Mouse (Mus musculus) CH12.LX (cell line): Measurements from ENCODE around the gene Pbx1. TPM values are rescaled to one million over a fixed set of nuclear protein-coding genes. Genes with fewer than 3 reads are reported as not detected.

Experiments used
- DNase-seq: peaks from one replicate; pipeline ENCODE4 v3.0.0-alpha.2; 2013; ENCODE audit errors: extremely low read depth
- H3K27ac ChIP-seq: 2 replicates; pipeline ENCODE4 v1.5.1; 2012; ENCODE audit warnings: low read depth, mild to moderate bottlenecking, control low read depth, moderate library complexity; ENCODE audit not compliant: insufficient read depth
- H3K27me3 ChIP-seq: replicated peaks from 2 replicates; pipeline ENCODE3; 2012; ENCODE audit warnings: inconsistent platforms
- H3K36me3 ChIP-seq, 2 experiments: replicated peaks in 1 of 2; 2 replicates each; pipeline versions ENCODE3 to v1.6.1; 2012; ENCODE audit warnings: inconsistent platforms in 1 of 2, low read length in 1 of 2, mild to moderate bottlenecking in 1 of 2, mixed read lengths in 1 of 2, moderate library complexity in 1 of 2; ENCODE audit not compliant: control insufficient read depth in 1 of 2, insufficient read depth in 1 of 2
- H3K4me1 ChIP-seq, 2 experiments: 2 replicates each; pipeline ENCODE4 v1.6.1; 2012; ENCODE audit warnings: inconsistent platforms in 1 of 2, moderate library complexity in 1 of 2; ENCODE audit not compliant: insufficient read depth in 2 of 2, control insufficient read depth in 1 of 2
- H3K4me2 ChIP-seq: 2 replicates; pipeline ENCODE4 v1.6.1; 2012; ENCODE audit warnings: low read depth, mild to moderate bottlenecking, control low read depth; ENCODE audit not compliant: poor library complexity, insufficient read depth, severe bottlenecking
- H3K4me3 ChIP-seq, 3 experiments: fragments of 150-350 bp in 1 of 3; sonication (generic) in 1 of 3; replicated peaks in 1 of 3; 2 replicates each; pipeline versions ENCODE3 to v1.5.1; 2011 to 2012; ENCODE audit warnings: low read depth in 2 of 3, low read length in 2 of 3, mild to moderate bottlenecking in 2 of 3, moderate library complexity in 2 of 3, control low read depth in 1 of 3, improper control_type of control experiment in 1 of 3, inconsistent platforms in 1 of 3, mixed read lengths in 1 of 3; ENCODE audit not compliant: poor library complexity in 1 of 3
- H3K79me2 ChIP-seq: replicated peaks from 2 replicates; pipeline ENCODE4 v1.6.1; 2012; ENCODE audit warnings: mild to moderate bottlenecking, moderate library complexity; ENCODE audit not compliant: control insufficient read depth, poor library complexity, insufficient read depth, severe bottlenecking; ENCODE audit errors: extremely low read depth
- H3K9ac ChIP-seq: 2 replicates; pipeline ENCODE4 v1.6.1; 2012; ENCODE audit warnings: low read depth, mild to moderate bottlenecking, control low read depth, moderate library complexity; ENCODE audit not compliant: insufficient read depth
- H3K9me3 ChIP-seq: replicated peaks from 2 replicates; pipeline ENCODE3; 2012; ENCODE audit warnings: low read length, inconsistent platforms, mixed read lengths
- BHLHE40 ChIP-seq: IDR thresholded peaks from 2 replicates; pipeline ENCODE4 v1.6.1; 2011; ENCODE audit warnings: mild to moderate bottlenecking, low read depth, low read length, improper control_type of control experiment
- CHD1 ChIP-seq: IDR thresholded peaks from 2 replicates; pipeline ENCODE4 v1.6.1; 2012; ENCODE audit warnings: low read depth, low read length, improper control_type of control experiment, inconsistent platforms
- ELF1 ChIP-seq: IDR thresholded peaks from 2 replicates; pipeline ENCODE4 v1.6.1; 2014; ENCODE audit warnings: low read depth, mild to moderate bottlenecking, inconsistent platforms, low read length, improper control_type of control experiment
- EP300 ChIP-seq: IDR thresholded peaks from 2 replicates; pipeline ENCODE4 v1.6.1; 2011; ENCODE audit warnings: low read length, improper control_type of control experiment
- ETS1 ChIP-seq: conservative IDR thresholded peaks from 2 replicates; pipeline ENCODE4 v1.6.1; 2012; ENCODE audit warnings: low read depth, mild to moderate bottlenecking, inconsistent platforms, low read length, improper control_type of control experiment, moderate library complexity
- IRF4 ChIP-seq: IDR thresholded peaks from 2 replicates; pipeline ENCODE4 v1.6.1; 2014; ENCODE audit warnings: low read depth, mild to moderate bottlenecking, inconsistent platforms, low read length, improper control_type of control experiment
- JUN ChIP-seq: IDR thresholded peaks from 2 replicates; pipeline ENCODE4 v1.6.1; 2011; ENCODE audit warnings: low read depth, mild to moderate bottlenecking, low read length, improper control_type of control experiment, moderate library complexity; ENCODE audit not compliant: insufficient read depth
- JUND ChIP-seq: conservative IDR thresholded peaks from 2 replicates; pipeline ENCODE4 v1.6.1; 2011; ENCODE audit warnings: low read depth, low read length, improper control_type of control experiment
- KAT2A ChIP-seq: IDR thresholded peaks from 2 replicates; pipeline ENCODE4 v1.6.1; 2012; ENCODE audit warnings: low read length, improper control_type of control experiment, inconsistent platforms; ENCODE audit not compliant: insufficient replicate concordance
- MAFK ChIP-seq: IDR thresholded peaks from 2 replicates; pipeline ENCODE4 v1.6.1; 2011; ENCODE audit warnings: low read length, improper control_type of control experiment; ENCODE audit not compliant: insufficient replicate concordance
- MAX ChIP-seq: IDR thresholded peaks from 2 replicates; pipeline ENCODE4 v1.6.1; 2011; ENCODE audit warnings: low read length, improper control_type of control experiment
- MAZ ChIP-seq: IDR thresholded peaks from 2 replicates; pipeline ENCODE4 v1.6.1; 2012; ENCODE audit warnings: low read depth, mild to moderate bottlenecking, inconsistent platforms, low read length, improper control_type of control experiment, moderate library complexity
- MEF2A ChIP-seq: IDR thresholded peaks from 2 replicates; pipeline ENCODE4 v1.6.1; 2014; ENCODE audit warnings: low read depth, mild to moderate bottlenecking, inconsistent platforms, low read length, improper control_type of control experiment, borderline replicate concordance
- MXI1 ChIP-seq: IDR thresholded peaks from 2 replicates; pipeline ENCODE4 v1.6.1; 2011; ENCODE audit warnings: mild to moderate bottlenecking, low read depth, low read length, improper control_type of control experiment
- MYC ChIP-seq: IDR thresholded peaks from 2 replicates; pipeline ENCODE4 v1.6.1; 2011; ENCODE audit warnings: low read depth, mild to moderate bottlenecking, improper control_type of control experiment, low read length
- NELFE ChIP-seq: IDR thresholded peaks from 2 replicates; pipeline ENCODE4 v1.6.1; 2011; ENCODE audit warnings: low read depth, low read length, improper control_type of control experiment
- PAX5 ChIP-seq: IDR thresholded peaks from 2 replicates; pipeline ENCODE4 v1.6.1; 2012; ENCODE audit warnings: low read length, inconsistent platforms, mixed read lengths
- POLR2A ChIP-seq: IDR thresholded peaks from 2 replicates; pipeline ENCODE4 v1.6.1; 2011; ENCODE audit warnings: low read depth, mild to moderate bottlenecking, improper control_type of control experiment, low read length
- RAD21 ChIP-seq: IDR thresholded peaks from 2 replicates; pipeline ENCODE4 v1.6.1; 2011; ENCODE audit warnings: low read depth, mild to moderate bottlenecking, low read length, improper control_type of control experiment, moderate library complexity
- SMC3 ChIP-seq: IDR thresholded peaks from 2 replicates; pipeline ENCODE4 v1.6.1; 2011; ENCODE audit warnings: low read depth, low read length, improper control_type of control experiment
- TBP ChIP-seq: conservative IDR thresholded peaks from 2 replicates; pipeline ENCODE4 v1.6.1; 2011; ENCODE audit warnings: low read depth, low read length, improper control_type of control experiment
- TCF12 ChIP-seq: IDR thresholded peaks from 2 replicates; pipeline ENCODE4 v1.6.1; 2014; ENCODE audit warnings: low read depth, mild to moderate bottlenecking, inconsistent platforms, low read length, improper control_type of control experiment
- UBTF ChIP-seq: IDR thresholded peaks from 2 replicates; pipeline ENCODE4 v1.6.1; 2012; ENCODE audit warnings: low read depth, mild to moderate bottlenecking, inconsistent platforms, low read length, improper control_type of control experiment, moderate library complexity
- USF1 ChIP-seq: IDR thresholded peaks from 2 replicates; pipeline ENCODE4 v1.6.1; 2014; ENCODE audit warnings: low read depth, mild to moderate bottlenecking, inconsistent platforms, low read length, improper control_type of control experiment
- USF2 ChIP-seq: conservative IDR thresholded peaks from 2 replicates; pipeline ENCODE4 v1.6.1; 2011; ENCODE audit warnings: low read depth, low read length, improper control_type of control experiment
- ZC3H11A ChIP-seq: IDR thresholded peaks from 2 replicates; pipeline ENCODE4 v1.6.1; 2012; ENCODE audit warnings: low read depth, mild to moderate bottlenecking, inconsistent platforms, low read length, improper control_type of control experiment
- ZMIZ1 ChIP-seq: IDR thresholded peaks from 2 replicates; pipeline ENCODE4 v1.6.1; 2012; ENCODE audit warnings: low read depth, mild to moderate bottlenecking, inconsistent platforms, low read length, improper control_type of control experiment
- ZNF384 ChIP-seq: IDR thresholded peaks from 2 replicates; pipeline ENCODE4 v1.6.1; 2012; ENCODE audit warnings: low read depth, low read length, improper control_type of control experiment, inconsistent platforms
- dilution Hi-C: fragments of 300-500 bp; cut with MboI; formaldehyde crosslinking; loops from 2 replicates; pipeline ENCODE4 v1.14.3; 2020; ENCODE audit warnings: low sequenced_read_pairs; ENCODE audit not compliant: extremely low pct_unique_long_range_greater_than_20kb, extremely low pct_ligation_motif_present
- in situ Hi-C: fragments of 300-500 bp; cut with MboI; formaldehyde crosslinking; loops from 3 replicates; pipeline ENCODE4 v1.14.3; 2019; ENCODE audit warnings: low sequenced_read_pairs, low pct_ligation_motif_present, low pct_unique_long_range_greater_than_20kb, mixed read lengths
- polyA plus RNA-seq: library from polyadenylated mRNA; unstranded; fragments of >175 nt; gene quantifications from 2 replicates; pipeline ENCODE4 v1.2.1, GENCODE M21; 2012; ENCODE audit warnings: low read depth; ENCODE audit not compliant: insufficient read length
- total RNA-seq, 2 experiments: library from RNA; depleted of rRNA; stranded (reverse); fragments of 300-350 nt in 1 of 2; fragments of >200 nt in 1 of 2; gene quantifications; 2 replicates each; pipeline ENCODE4 v1.2.3; 2012 to 2014

The Pbx1 gene
- total and polyA plus RNA-seq, 3 experiments = not detected

- no peaks in the 10 kb centered on the region for H3K36me3 ChIP-seq
- dilution Hi-C loops = no loop called here
- H3K4me2 ChIP-seq = no peak overlapping the region
Observed at GRCm38 (mm10) chr1:168391617-168392499, 40.2 kb downstream of the Pbx1 start.

GRCm38 (mm10) chr1:168390748-168391147, 41.3 kb downstream of the Pbx1 start:
- H3K79me2 ChIP-seq = no peaks in the 10 kb centered on the region
- no peak for DNase-seq
- TF ChIP-seq CHD1 (no peak), MYC (no peak), PAX5 (no peak), MXI1 (no peak), MAZ (no peak), IRF4 (no peak), MAX (no peak), EP300 (no peak), ZC3H11A (no peak), ZNF384 (no peak), SMC3 (no peak), KAT2A (no peak), USF1 (no peak), ZMIZ1 (no peak), BHLHE40 (no peak), JUN (no peak), MEF2A (no peak), ELF1 (no peak), ETS1 (no peak)
- no peaks in the 10 kb centered on the region for H3K27me3 ChIP-seq
- no peak overlapping the region for H3K4me3 ChIP-seq
- dilution Hi-C loops (no loop called here), in situ Hi-C loops (no loop called here)
- H3K9me3 ChIP-seq = peaks cover 85% of the 10 kb centered on the region
- H3K4me1 ChIP-seq = no peaks in the 10 kb centered on the region
- no peaks in the 10 kb centered on the region for H3K36me3 ChIP-seq
- no peak overlapping the region for H3K4me2 ChIP-seq
- no peak overlapping the region for H3K27ac ChIP-seq
- no peak overlapping the region for H3K9ac ChIP-seq

More at GRCm38 (mm10) chr1:168391617-168392499, 40.2 kb downstream of the Pbx1 start:
- peaks cover 81% of the 10 kb centered on the region for H3K9me3 ChIP-seq
- H3K4me3 ChIP-seq = no peak overlapping the region
- DNase-seq = no peak
- H3K27me3 ChIP-seq = no peaks in the 10 kb centered on the region
- H3K27ac ChIP-seq = no peak overlapping the region
- H3K9ac ChIP-seq = no peak overlapping the region
- in situ Hi-C loops = no loop called here
- TF ChIP-seq ZC3H11A = no peak
- TF ChIP-seq MXI1 = no peak
- no peak for TF ChIP-seq JUN
- TF ChIP-seq TBP = no peak
- no peak for TF ChIP-seq JUND
- TF ChIP-seq ZNF384 = no peak
- TF ChIP-seq POLR2A = no peak
- TF ChIP-seq UBTF = no peak
- TF ChIP-seq NELFE = no peak
- TF ChIP-seq PAX5 = no peak
- no peak for TF ChIP-seq MAFK
- no peak for TF ChIP-seq IRF4
- TF ChIP-seq MAZ = no peak
- no peak for TF ChIP-seq TCF12
- TF ChIP-seq RAD21 = no peak
- no peak for TF ChIP-seq USF2
- TF ChIP-seq EP300 = no peak
- TF ChIP-seq ELF1 = no peak
- TF ChIP-seq CHD1 = no peak
- no peak for TF ChIP-seq USF1
- TF ChIP-seq, all 38 proteins: peak for 0
- no peaks in the 10 kb centered on the region for H3K79me2 ChIP-seq
- no peaks in the 10 kb centered on the region for H3K4me1 ChIP-seq
